Comparison of ENCODE assay signal across 12 mouse cellular contexts in genomic region chr5:21217453-21218294, GRCm38 (mm10). TPM values are rescaled to one million over a fixed set of nuclear protein-coding genes. Genes with fewer than 3 reads are reported as not detected.
DNase-seq lines count a peak whose midpoint lies in the region; ATAC-seq and TF ChIP-seq lines count a peak whose summit lies in the region.
"Had no signal": no experiment of that assay in that cellular context is flagged by ENCODE, and none has a peak within 500 bp of the region (broad histone marks: within the 10 kb centered on the region; RNA-seq: fewer than 3 reads in every experiment).

No protein-coding gene starts in this region.

- no peak for TF ChIP-seq CTCF in kidney, postnatal 0 days (IDR thresholded peaks at IDR 0.05; ENCODE audit: low read depth)

- H3K9me3 ChIP-seq in kidney, postnatal 0 days (replicated peaks; ENCODE audit: low read length): no peaks in the 10 kb centered on the region
- H3K9me3 ChIP-seq: heart, embryonic 12.5 days; limb, embryonic 13.5 days; neural tube, embryonic 13.5 days had no signal

- no peak overlapping the region for H3K27ac ChIP-seq in kidney, postnatal 0 days
- H3K27ac ChIP-seq: limb, embryonic 13.5 days; neural tube, embryonic 13.5 days had no signal

- peak; percentile 58 for DNase-seq in kidney, postnatal 0 days (ENCODE audit: low spot score)
- DNase-seq in kidney, adult 11 months: no peak
- DNase-seq in MEL-GATA-1-ER (ENCODE audit: extremely low read depth, low read depth) (peak; percentile 68), liver (peak; percentile 48)
- peak; percentile 44 for DNase-seq in lung, postnatal 25 days (ENCODE audit: low spot score)
- DNase-seq: cerebellum, postnatal 14 days had no signal

- 54% methylated on average over 14 of the region's 14 CpGs for WGBS in kidney, postnatal 0 days

- no peak overlapping the region for H3K9ac ChIP-seq in kidney, postnatal 0 days (ENCODE audit: low read depth, low read length)
- H3K9ac ChIP-seq: heart, embryonic 12.5 days; limb, embryonic 13.5 days; neural tube, embryonic 13.5 days had no signal

- no peaks in the 10 kb centered on the region for H3K36me3 ChIP-seq in kidney, postnatal 0 days (ENCODE audit: insufficient read depth, low read length)
- H3K36me3 ChIP-seq: heart, embryonic 12.5 days; limb, embryonic 13.5 days; neural tube, embryonic 13.5 days had no signal

- peak; percentile 33; the same call in 1 of the 2 replicates for ATAC-seq in kidney, postnatal 0 days (replicated peaks; ENCODE audit: low FRiP score, low read depth)
- no peak for ATAC-seq in CD4-positive, CD25-positive, alpha-beta regulatory T cell, adult 4 months
- no peak for ATAC-seq in monocyte, adult 5-6 weeks (replicated peaks; ENCODE audit: insufficient number of reproducible peaks, low FRiP score, low TSS enrichment, poor library complexity, severe bottlenecking)
- no peak for ATAC-seq in granulocyte monocyte progenitor cell, adult 5-6 weeks (replicated peaks; ENCODE audit: poor library complexity, severe bottlenecking)

- no peaks in the 10 kb centered on the region for H3K27me3 ChIP-seq in kidney, postnatal 0 days (ENCODE audit: insufficient read depth, low read length)
- H3K27me3 ChIP-seq: heart, embryonic 12.5 days; limb, embryonic 13.5 days; neural tube, embryonic 13.5 days had no signal

- no peak overlapping the region for H3K4me3 ChIP-seq in kidney, postnatal 0 days (replicated peaks; ENCODE audit: low read depth, low read length)
- H3K4me3 ChIP-seq: heart, embryonic 12.5 days; limb, embryonic 13.5 days; neural tube, embryonic 13.5 days had no signal

- H3K4me2 ChIP-seq in kidney, postnatal 0 days (ENCODE audit: low read length): no peak overlapping the region
- H3K4me2 ChIP-seq: heart, embryonic 12.5 days; limb, embryonic 13.5 days; neural tube, embryonic 13.5 days had no signal

- H3K4me1 ChIP-seq in kidney, postnatal 0 days (replicated peaks; ENCODE audit: insufficient read depth, low read length): no peaks in the 10 kb centered on the region
- H3K4me1 ChIP-seq: limb, embryonic 13.5 days; neural tube, embryonic 13.5 days had no signal

RNA-seq across cellular contexts. Expression of gene Gsap, which starts 31.6 kb away (rescaled TPM):
- polyA plus RNA-seq in kidney, postnatal 0 days (2015; fragmentation: Nextera tagmentation; extraction: Ambion mirVana): 1.8 and 2.0 TPM in 2 replicates
- 10 to 100 TPM; 36.4 to 48.7 TPM for polyA plus RNA-seq in CD4-positive, CD25-positive, alpha-beta regulatory T cell, adult 4 months (2017; shearing (Covaris generic))
- 194 to 271 TPM (median 196 TPM) in 3 replicates for total RNA-seq in monocyte, adult 5-6 weeks (2017)
- total RNA-seq in granulocyte monocyte progenitor cell, adult 5-6 weeks (2014; fragmentation: Nextera tagmentation): 2.4 and 4.2 TPM in 2 replicates
- total RNA-seq in granulocyte monocyte progenitor cell, adult 5-6 weeks (2017): 4.6 and 6.6 TPM in 2 replicates

Comparison
In these comparisons a context has a peak if more than half of its experiments do, and no peak if none do; other contexts are left out.
1. RNA of gene Gsap, which starts 31.6 kb away (total RNA-seq): 194 to 271 TPM in monocyte, adult 5-6 weeks; 2.4 to 6.6 TPM in granulocyte monocyte progenitor cell, adult 5-6 weeks; every median in the first group is over 10 times any median in the second.